Mouse (Mus musculus) adrenal gland, postnatal 14 days (tissue): ENCODE data around the gene Meltf. TPM values are rescaled to one million over a fixed set of nuclear protein-coding genes. Genes with fewer than 3 reads are reported as not detected.

ENCODE experiments used
- DNase-seq: peaks from one replicate; pipeline ENCODE4 v3.0.0; 2021; ENCODE audit warnings: mixed read lengths
- total RNA-seq: library from RNA; stranded (reverse); gene quantifications from 2 replicates; pipeline ENCODE4 v1.2.3, GENCODE M21; 2021

Gene Meltf
- total RNA-seq, 1 experiment from 2014 or later = not detected

DNA sequence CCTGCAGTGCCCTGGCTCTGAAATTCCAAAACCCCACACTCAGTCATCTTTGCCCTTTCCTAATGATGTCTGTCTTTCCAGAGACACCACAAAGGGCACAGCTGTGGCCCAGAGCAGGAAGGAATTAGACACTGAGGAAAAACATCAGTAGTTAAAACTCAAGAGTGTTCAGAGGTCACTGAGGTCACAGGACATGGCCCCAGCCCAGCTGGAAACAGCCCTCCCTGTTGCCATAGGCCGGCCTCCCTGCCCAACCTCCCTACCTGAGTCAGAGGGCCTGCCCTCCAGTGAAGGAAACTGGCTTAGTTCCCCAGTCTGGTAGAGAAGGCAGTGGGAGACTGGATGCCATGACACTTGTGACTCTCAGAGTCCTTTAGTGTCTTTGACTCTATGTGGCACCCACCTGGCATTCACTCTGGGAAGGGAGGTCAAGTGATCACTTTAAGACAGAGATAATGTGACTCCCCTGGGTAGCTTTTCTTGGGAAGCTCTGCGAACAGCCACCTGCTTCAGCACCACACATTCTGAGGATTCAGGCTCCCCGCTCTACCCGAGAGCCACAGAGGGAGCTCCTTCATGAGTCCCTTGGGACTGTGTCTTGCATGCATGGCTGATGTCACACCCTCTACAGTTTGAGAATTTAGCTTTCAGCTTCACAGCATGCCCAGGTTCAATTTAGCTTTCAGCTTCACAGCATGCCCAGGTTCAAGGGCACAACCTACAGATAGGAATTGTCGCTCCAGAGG, 15.0 kb downstream of the Meltf start:
- DNase-seq = no peak

DNA sequence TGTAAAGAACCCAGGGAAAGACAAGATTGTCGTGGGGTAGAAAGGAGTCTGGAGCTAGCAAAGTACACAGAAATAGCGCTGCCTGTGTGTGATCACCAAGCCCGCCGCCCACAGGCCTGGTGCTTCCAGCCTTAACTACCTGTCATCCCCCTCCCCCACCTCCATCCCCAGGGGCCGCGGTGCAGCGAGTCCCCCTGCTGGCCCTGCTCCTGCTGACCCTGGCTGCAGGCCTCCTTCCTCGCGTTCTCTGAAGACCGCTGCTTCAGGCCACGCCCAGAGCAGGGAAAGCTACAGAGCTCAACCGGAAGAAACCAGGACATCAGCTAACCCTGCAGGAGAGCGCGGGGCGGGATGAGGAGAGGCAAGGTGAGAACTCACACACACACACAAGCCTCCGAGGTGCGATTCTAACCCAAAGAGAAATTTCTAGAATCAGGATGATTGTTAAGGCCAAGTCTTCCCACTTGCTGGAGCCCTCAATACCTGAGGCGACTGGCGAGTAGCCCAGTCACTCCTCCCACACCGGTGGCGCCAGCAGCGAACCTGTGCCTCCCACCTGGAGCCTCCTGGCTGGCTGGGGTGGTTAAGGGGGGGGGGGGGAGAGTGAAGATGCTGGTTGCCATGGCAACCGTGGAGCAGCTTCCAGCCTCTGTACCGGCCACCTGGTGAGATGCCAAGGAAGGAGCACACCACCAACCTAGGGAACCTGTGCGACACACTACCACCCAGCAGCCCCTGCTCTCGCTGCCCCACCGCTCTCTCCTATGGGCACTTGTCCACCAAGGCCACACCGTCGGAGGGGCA, 18.6 kb downstream of the Meltf start:
- DNase-seq = peak; percentile 49

DNA sequence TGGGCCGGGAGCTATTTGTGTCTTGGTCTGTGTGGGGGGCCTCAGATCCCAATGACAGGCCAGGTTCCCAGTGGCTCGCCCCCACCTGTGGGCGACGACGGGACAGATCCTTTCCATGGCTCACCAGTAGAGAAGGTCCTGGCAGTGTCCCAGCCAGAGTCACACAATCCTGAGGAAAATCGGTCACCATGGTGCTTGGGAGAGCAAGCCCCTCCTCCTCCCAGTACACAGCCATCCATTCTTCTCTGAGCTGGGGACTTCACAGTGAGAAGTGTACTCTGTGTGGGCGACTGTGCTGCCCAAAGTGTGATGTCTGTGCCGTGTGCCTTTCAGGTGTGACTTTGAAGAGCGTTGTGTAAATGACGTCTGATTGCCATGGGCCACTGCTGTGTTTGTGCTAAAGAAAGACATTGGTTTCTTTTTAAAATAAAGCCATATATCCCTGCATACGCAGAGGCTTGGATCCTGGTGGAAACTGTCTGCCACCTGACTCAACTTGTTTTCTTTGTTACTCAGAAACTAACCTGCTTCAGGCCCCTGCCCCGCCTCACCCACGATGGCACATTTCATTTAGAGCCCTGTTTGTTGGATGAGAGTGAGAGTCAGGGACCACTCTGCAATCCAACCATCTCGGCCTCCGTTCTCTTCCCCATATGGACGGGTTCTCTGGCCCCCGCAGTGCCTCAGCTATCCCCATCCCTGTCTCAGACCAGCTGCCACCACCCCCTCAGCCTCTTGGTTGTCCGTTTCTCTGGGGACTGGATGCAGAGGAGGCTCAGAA, 20.1 kb downstream of the Meltf start:
- DNase-seq = no peak

DNA sequence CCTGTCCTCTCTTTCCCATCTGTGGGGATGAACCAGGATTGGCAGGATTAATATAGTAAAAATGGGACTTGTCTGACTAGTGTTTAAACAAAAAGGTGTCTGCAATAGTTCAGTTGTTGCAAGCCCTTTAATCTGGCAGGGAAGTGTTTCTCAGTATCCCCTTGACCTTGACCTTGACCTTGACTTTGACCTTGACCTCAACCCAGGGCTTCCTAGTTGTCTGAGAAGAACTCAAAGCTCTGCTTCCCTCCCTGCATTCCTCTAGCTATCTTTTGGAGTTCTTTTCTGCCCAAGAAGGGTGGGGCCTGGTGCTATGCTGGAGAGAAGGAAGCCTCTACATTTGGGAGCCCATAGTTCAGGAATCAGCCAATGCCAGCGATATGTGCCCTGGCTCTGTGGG, 23.3 kb downstream of the Meltf start:
- no peak for DNase-seq

DNA sequence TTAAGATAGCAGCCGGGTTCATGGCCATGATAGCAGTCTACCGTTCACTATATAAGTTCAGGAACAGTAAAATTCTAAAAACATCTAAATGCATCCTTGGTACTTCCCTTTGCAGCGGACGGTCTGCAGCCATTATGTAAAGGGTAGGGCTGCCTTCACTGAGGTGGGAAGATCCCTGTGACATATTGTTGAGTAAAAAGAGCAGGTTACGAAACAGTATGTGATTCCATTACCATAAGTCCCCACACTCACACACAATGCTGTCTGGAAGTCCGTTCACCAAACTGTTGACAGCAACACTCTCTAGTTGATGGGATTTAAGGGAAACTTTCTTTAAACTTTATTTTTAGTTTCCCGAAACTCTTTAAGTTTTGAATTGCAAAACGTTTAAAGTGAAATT, 24.6 kb downstream of the Meltf start:
- DNase-seq = no peak

DNA sequence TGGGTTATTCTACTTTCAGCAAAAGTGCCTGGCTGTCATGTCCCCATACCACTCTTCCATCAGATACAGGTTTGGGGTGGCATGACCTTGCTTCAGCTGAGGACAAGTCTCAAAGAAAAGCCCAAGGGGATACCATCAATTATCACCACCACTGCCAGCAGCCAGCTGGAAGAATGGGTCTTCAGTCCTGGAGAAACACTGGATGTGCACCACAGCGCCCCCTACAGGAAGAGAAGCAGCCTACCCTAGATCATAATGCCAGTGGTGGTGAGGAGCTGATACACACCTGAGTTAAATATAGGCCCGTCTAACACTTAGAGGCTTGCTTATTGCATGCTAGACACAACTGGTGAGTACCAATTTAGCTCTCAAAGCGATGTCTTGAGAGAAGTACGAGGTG, 26.7 kb downstream of the Meltf start:
- DNase-seq = no peak

DNA sequence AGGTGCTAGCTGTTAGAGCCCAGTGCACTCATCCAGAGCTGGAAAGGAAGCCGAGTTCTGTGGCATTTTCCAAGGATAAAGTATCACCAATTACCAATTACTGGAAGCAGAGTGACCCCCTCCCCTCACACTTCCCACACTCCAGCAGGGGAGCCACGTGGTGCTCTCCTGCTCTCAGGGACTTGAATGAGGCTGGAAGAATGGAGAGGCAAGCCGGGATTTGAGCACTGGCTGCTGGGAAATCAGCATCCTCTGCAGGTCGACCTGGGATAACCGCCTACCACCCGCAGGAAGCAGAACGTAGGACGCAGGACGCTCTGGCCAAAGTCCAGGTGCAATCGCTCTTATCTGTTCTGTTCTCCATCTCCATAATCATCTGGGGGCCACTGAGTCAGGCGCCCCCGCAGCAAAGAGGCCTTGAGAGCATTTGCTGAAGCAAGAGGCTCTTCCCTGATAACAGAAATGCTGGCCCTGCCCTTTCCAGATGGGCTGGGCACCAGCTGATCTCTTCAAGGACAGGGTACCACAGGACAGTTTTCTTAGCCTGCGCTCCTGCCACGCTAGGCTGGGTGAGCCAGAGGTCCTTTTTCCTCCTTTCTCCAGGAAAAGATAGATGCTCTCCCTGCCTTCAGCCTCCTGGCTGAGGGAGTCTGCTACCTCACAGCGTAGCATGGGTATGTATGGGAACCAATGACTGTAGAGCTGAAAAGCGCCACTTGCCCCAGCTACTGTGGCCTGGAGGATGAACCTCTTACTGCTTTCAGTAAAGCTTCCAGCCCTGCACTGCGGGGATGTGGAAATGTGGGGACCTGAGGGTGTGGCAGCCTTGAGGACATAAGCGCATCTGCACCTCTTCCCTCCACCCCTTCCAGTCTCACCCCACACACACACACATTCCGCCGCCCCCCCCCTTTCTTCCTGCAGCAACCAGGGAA, 27.5 kb downstream of the Meltf start:
- peak; percentile 41 for DNase-seq

DNA sequence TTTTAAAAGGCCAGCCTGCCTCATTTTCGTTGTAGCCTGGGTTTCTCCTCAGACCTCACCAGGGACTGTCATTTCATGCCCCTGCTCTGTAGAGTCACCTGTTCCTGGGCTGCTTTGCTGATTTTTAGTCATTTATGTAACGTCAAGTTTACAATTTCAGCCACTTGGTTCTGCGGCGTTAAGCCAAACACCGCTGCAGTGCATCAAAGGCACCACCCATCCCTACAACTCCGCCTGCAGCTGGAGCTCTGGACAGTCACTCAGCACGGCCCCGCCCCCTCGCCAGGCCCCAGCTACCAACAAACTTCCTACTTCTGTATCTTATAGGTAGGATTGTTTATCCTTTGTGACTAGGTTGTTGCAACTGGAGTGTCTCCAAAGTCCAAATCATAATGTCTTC, 28.3 kb downstream of the Meltf start:
- DNase-seq = peak; percentile 71

DNA sequence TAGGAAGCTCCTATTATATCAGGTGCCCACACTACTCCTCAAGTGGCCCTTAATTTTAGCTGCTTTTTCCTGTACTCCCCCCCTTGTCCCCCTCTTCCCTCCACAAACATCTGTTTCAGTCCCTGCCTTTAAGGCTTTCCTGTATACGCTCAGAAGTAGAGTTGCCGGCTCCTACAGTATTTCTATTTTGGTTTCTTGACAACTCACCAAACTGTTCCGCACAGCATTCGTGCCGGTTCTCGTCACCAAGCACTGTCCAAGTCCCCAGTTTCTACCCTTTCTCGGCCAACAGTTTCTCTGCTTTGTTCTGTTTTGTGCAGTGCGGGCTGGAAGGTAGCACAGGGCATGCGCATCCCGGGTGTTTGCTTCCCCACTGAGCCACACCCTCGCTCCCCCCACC, 30.3 kb downstream of the Meltf start:
- no peak for DNase-seq

DNA sequence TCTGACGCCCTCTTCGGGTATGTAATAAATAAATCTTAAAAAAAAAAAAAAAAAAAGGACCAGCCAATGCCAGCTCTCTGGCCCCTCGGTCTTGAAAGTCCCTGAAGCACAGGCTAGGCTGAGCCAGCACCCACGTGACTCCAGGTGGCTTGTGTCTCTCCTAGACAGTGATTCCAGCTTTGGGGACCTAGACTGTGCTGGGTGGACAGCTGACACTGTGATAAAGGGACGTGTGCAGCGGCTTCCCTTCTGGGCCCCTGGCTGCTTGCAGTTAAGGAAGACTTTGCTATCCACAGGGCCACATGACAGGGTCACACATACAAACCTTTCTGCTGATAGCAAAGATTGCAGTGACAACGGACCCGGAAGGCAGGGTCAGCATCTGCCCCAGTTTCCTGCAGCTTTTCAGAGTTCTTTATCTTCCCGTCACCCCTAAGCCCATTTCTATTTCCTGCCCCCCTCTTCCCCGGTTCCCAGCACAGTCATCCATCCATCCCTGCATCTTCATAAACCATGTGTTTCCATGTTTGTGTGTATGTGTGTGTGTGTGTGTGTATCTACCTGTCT, 31.8 kb downstream of the Meltf start:
- peak; percentile 17 for DNase-seq

DNA sequence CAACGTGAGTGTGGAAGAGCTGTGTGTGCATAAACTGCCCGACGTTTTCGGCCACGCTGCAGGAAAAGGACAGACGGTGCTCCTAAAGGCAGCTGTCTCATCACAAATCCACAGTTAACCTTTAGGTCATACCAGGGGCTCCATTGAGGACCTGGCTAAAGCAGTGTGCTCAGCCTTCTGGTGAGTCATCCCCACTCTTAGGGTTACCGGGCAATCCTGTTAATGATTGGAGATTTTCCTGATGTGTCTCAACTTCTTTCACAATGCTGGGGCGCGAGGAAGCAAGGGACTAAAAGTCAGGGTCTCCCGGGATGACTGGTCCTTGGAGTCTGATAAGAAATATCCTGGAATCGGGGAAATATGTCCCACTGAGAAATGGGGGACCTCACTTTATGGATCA, 39.2 kb downstream of the Meltf start:
- DNase-seq = peak; percentile 29

DNA sequence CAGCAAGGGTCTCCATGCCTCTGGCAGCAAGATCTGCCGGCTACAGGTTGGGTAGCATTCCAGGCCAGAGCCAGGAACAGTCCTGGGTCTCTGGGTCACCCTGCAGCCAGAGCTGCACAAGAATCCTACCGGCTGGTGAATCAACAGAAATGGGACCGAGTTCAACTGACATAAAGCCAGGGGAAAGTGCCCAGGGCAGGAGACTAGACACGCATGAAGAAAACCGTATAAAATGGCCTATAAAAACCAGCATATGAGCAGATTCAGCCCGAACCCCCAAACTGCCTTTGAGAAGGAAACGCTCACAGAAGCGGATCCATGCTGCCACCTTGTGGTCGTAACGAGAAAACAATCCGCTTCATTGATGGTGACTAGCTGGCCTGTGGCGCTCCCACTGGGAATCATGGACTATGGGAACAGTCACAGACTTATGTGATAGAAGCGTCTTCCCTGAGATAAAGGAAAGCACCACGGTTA, 39.7 kb downstream of the Meltf start:
- peak; percentile 84 for DNase-seq

DNA sequence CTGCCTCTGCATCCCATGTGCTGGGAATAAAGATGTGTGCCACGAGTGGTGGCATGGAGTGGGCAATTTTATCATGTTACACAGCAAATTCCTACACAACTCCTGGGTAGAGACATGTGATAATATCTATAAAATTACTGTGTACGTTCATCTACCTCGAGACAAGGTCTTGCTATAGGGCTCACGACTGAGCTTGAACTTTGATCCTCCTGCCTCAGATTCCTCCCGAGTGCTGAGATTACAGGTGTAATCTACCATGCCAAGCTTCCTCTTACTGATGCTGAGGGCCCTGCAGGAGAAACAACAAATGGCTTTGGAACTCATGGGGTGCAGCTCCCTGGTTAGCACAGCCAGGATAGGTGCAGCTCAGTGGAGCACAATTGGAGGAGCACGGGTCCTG, 45.8 kb downstream of the Meltf start:
- DNase-seq = no peak

DNA sequence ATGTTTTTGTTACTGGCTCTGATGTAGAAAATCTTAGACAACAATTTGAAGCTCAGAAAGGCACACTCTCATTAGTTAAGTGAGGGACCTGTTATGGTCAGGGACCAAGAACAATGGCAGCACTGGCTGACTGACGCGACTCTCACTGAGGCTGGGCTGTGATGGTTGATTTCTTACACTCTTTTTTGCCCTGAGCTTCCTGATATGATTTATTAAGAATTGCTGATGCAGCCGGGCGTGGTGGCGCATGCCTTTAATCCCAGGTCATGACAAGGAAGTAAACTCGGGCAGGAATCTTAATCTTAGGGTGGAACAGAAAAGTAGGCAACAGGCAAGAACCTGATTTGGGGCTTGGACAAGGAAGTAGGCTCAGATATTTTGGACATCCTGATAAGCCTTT, 47.5 kb downstream of the Meltf start:
- no peak for DNase-seq

DNA sequence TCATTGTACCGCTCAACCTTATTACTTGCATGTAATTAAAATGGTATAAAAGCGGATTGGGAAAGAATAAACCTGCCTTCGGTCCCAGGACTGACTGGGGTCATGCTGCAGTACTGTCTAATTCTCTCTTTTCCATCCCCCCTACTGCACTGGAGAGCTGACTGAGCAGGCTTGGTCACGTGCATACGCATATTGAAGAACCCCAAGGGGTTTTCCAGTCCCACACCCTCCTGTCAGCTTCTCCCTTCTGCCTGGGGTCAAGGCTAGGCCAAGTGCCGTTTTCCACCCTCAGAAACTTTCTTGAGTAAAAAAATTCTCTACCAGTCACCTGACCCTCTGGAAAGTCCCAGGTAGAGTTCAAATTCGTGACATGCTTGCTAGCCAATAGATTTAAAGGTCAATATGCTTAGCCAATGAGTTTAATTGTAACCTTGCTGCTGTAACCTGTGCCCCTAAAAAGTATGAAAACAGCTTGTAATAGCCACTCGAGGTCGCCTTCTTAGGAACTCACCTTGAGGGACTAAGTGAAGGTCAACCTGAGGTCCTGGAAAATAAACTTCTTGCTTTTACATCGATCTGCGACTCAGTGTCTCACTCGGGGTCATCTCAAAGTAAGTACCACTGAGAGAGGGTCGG, 48.1 kb downstream of the Meltf start:
- DNase-seq = no peak

DNA sequence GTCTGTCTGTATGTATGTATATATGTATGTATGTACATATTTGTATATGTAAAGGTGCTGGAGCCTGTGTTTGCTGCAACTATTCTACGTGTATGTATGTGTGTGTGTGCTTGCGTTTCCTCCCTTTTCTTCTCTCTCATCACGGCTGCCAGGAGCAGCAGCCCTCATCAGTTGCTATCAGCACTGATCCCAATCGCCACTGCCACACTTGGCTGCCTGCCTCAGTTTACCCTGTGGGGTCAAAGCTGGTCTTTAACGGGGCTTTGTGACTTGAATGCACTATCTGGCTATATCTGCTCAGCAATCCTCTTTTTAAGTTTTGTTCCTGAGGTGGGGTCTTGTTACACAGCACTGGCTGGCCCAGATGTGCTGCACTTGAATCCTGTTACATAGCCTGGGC, 48.8 kb downstream of the Meltf start:
- no peak for DNase-seq

DNA sequence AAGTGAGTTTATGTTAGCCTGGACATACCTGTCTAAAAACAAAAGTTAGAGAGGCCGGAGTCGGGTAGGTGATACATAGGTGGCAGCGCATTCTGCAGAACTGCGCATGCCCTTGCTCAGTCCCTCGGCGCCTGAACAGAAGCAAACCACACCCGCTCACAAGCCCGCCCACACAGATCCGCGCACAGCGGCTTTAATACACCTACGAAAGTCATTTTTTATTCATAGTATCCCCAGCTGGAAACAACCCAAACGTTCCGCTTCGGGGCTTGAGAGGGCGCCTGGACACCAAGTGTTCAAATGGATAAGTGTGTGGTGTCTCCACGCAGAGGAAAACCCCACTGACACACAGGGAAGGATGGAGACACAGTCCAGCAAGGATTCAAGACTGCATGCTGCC, 52.7 kb downstream of the Meltf start:
- no peak for DNase-seq

DNA sequence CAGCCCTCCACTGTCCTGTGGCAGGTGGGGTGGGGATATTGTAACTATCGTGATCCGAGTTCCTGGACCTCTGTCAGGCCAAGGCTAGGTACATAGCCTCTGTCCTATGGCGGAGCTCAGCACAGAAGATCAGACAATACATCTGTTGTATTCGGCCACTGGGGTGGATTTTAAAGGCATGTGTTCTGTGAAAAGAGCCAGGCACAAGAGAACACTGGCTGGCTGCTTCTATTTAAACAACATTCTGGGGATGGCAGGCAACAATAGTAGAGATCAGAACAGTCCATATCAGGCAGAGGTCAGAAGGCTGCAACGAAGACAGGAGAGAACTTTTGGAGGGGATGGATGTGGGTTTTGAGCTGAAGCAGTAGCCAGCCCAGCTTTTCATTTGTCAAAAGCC, 53.6 kb downstream of the Meltf start:
- DNase-seq = no peak

DNA sequence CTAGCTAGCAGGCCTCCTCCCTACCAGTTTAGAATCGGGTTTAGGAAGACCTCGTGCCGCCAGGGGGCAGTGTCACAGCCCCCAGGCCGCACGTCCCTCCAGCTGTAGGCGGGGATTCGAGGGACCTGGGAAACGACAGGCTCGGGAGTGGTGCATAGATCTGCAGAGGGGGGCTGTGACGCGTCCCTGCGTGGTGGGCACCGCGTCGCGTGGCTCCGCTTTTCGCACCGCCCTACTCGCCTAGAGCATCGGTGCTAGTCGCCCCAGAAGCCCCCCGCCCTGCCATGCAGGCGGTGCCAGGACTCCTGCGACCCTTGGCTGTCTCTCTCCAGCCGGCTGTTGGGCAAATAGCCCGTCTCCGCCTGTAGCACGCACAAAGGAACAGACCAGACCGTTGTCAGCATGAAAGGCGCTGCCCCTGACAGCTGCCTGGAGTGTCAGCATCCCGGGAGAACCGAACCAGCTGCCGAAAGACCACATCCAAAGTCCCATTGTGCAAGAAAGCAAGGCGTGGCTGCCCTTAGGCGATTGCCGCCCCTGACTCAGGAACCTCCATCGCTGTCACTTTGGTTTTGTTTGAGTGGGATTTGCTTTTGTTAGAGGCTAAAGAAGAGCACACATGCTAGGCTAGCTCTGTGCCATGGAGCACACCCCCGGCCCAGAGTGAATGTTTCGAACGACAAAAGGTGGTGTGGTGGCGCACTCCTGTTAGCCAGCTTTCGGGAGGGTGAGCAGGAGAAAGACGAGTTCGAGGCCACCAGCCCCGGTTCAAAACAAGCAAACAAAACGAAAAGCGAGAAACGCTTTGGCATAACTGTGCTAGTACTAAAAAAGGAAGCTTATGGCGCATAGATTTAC, 54.5 kb downstream of the Meltf start:
- peak; percentile 93 for DNase-seq
